Mouse (Mus musculus): ENCODE measurements around the gene Arid1b. TPM values are rescaled to one million over a fixed set of nuclear protein-coding genes. Genes with fewer than 3 reads are reported as not detected.

The Arid1b gene
- polyA plus RNA-seq, 1 experiment from 2014 or later: 12.5 TPM

DNA sequence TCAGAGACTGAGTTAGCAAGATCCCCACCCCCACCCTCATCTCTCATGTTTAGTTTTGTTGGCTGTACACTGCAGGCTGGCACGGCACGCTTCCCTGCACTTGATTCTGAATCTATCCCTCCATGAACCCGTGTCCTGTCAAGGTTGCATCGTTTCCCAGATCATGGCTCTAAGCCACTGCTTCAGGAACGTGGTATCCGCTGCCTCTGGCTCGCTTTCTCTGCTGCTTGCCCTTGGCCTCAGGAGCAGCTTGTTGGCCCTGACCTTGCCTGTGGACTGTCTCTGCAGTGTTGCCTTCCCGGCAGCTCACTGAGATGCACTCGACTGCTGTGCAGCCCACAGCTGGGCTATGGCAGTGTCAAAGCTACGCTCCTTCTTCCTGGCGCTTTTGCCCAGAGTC is 252.6 kb downstream of the Arid1b start:
- no peaks in the 10 kb centered on the region for H3K36me3 ChIP-seq
- no peaks in the 10 kb centered on the region for H3K9me3 ChIP-seq (replicated peaks)
- no peak overlapping the region for H3K4me3 ChIP-seq (replicated peaks)
- 80% methylated on average over 11 of the region's 11 CpGs for WGBS
- H3K9ac ChIP-seq (replicated peaks): no peak overlapping the region
- no peaks in the 10 kb centered on the region for H3K27me3 ChIP-seq (replicated peaks)
- peaks cover 51% of the 10 kb centered on the region for H3K4me1 ChIP-seq
- H3K27ac ChIP-seq (replicated peaks): no peak overlapping the region
- ATAC-seq (ENCODE audit: low FRiP score): no peak
- H3K4me2 ChIP-seq: no peak overlapping the region

DNA sequence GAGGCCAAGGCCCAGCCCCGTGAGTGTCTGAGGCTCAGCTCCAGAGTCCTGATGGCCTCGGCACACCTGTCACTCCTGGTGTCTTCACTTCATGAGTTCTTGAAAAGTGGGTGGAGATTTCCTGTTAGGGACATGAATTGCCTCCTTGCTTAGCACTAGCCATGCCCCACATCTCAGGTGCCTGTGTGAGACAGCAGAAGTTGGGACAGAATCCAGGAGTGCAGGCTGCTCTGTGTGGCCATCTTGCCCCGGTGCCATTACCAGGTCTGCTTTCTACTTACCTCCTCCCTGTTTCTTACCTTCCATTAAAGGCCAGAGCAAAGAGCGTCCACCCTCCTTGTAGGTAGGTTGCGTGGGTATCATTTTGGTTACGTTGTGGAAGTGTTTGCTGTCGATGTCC is 253.1 kb downstream of the Arid1b start:
- Histone ChIP-seq H3K9me3 (replicated peaks) (no peaks in the 10 kb centered on the region), H3K36me3 (no peaks in the 10 kb centered on the region), H3K4me2 (no peak overlapping the region), H3K4me3 (replicated peaks) (no peak overlapping the region), H3K4me1 (peaks cover 51% of the 10 kb centered on the region), H3K27ac (replicated peaks) (no peak overlapping the region), H3K9ac (replicated peaks) (no peak overlapping the region), H3K27me3 (replicated peaks) (no peaks in the 10 kb centered on the region)
- no peak for ATAC-seq (ENCODE audit: low FRiP score)
- 94% methylated on average over 7 of the region's 7 CpGs for WGBS

DNA sequence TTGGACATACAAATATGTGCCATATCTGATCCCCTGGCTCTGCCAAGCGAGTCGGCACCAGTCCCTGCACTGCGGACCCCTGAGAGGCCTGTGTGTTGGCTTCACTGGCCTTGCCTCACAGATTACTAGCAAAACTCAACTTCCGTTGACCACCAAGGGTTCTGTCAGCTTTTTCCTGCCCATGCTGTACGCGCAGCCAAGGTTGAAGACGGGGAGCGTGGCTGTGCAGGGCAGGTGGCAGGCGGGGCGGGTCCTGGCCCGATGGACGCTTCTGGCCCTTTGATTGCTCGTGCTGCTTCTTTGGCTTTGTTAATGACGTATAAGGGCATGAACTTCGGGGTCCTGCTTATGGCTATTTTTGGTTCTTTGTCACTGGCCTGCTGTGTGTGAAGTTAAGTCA is 253.6 kb downstream of the Arid1b start:
- Histone ChIP-seq H3K9ac (replicated peaks) (no peak overlapping the region), H3K4me1 (peaks cover 53% of the 10 kb centered on the region), H3K9me3 (replicated peaks) (no peaks in the 10 kb centered on the region), H3K4me3 (replicated peaks) (no peak overlapping the region), H3K27me3 (replicated peaks) (no peaks in the 10 kb centered on the region), H3K4me2 (no peak overlapping the region), H3K36me3 (no peaks in the 10 kb centered on the region), H3K27ac (replicated peaks) (peak overlapping the region; percentile 78; the same call in 1 of the 2 replicates)
- 94% methylated on average over 15 of the region's 15 CpGs for WGBS
- no peak for ATAC-seq (ENCODE audit: low FRiP score)

DNA sequence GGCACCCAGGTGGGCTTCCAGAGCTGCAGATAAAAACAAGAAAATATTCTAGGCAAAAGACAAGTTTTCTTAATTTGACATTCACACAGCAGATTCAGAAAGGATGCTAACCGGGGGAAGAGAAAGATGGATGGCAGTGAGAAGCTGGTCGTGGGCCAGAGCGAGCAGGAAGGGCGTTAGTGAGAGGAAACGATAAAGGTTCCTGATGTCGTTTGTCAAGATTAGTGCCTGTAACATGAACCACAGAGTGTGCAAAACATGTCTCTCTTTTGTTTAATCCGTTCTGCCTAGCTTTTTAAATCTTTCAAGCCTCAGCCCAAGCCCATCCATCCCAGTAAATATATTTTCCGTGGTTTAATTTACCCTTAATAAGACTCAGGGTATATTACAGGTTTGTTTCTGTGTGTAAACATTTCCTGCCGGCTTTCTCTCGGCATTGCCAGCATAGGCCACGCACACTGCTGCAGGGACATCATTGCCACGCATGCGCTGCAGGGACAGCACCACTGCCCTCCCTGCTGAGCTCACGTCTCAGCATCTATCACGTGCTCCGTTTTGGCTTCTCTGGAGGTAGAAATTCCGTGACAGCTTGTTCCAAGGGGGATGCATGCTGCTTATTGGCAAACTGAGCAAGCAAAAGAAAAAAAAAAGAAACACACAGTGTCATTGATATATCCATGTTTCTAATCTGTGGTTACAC is 255.0 kb downstream of the Arid1b start:
- Histone ChIP-seq H3K36me3 (no peaks in the 10 kb centered on the region), H3K4me3 (replicated peaks) (no peak overlapping the region), H3K4me1 (peaks cover 55% of the 10 kb centered on the region), H3K9me3 (replicated peaks) (no peaks in the 10 kb centered on the region), H3K9ac (replicated peaks) (no peak overlapping the region), H3K27me3 (replicated peaks) (no peaks in the 10 kb centered on the region), H3K4me2 (peak overlapping the region; percentile 26), H3K27ac (replicated peaks) (peak overlapping the region; percentile 78)
- 18% methylated on average over 17 of the region's 17 CpGs for WGBS
- peak; percentile 57; the same call in 1 of the 2 replicates for ATAC-seq (ENCODE audit: low FRiP score)

DNA sequence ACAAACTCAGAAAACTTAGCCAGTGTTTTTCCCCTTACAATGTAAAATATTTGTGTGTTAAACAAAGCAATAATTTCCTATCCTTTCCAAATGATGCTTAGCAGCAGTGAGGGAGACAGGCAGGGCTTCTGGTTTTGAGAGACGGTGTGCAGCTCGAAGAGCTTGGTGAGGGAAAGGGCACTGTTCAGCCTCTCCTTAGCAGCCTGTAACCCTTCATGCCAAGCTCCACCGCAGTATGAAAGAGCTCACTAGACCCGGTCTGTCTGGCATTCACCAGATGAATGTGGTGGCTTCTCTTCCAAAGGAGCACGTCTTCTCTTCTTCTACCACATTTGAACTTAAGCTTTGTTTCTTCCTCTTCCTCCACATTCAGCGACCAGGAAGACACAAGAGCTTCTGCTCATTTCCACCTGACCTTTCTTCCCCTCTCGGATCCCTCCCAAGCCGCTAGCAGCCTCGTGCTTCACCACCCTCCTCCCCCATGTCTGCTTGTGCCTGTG is 255.6 kb downstream of the Arid1b start:
- no peak for ATAC-seq (ENCODE audit: low FRiP score)
- Histone ChIP-seq H3K4me1 (peaks cover 57% of the 10 kb centered on the region), H3K9me3 (replicated peaks) (no peaks in the 10 kb centered on the region), H3K27ac (replicated peaks) (peak overlapping the region; percentile 78), H3K4me2 (no peak overlapping the region), H3K36me3 (no peaks in the 10 kb centered on the region), H3K9ac (replicated peaks) (no peak overlapping the region), H3K27me3 (replicated peaks) (no peaks in the 10 kb centered on the region), H3K4me3 (replicated peaks) (no peak overlapping the region)
- 80% methylated on average over 9 of the region's 9 CpGs for WGBS

DNA sequence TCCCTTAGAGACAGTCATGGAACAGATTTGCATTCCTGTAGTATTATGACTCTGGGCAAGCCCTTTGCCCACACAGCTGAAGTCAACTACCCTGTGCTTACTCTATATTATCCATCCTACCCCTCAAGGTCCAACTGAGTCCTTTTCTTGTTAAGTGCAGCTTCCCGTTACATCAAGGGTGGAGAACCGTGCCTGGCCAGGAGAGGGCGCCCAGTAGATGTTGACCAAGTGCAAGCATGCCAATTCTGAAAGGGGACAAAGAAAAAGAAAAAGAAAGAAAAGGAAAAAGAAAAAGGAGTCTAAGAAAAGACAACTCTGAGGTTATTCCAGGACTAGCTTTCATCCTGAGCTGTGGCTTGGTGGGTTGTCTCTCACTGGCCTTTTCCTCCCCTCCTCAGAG is 258.3 kb downstream of the Arid1b start:
- H3K4me2 ChIP-seq: no peak overlapping the region
- 26% methylated on average over 3 of the region's 3 CpGs for WGBS
- H3K9me3 ChIP-seq (replicated peaks): no peaks in the 10 kb centered on the region
- no peak overlapping the region for H3K9ac ChIP-seq (replicated peaks)
- H3K4me1 ChIP-seq: peaks cover 47% of the 10 kb centered on the region
- no peak overlapping the region for H3K27ac ChIP-seq (replicated peaks)
- H3K4me3 ChIP-seq (replicated peaks): no peak overlapping the region
- no peaks in the 10 kb centered on the region for H3K36me3 ChIP-seq
- no peak for ATAC-seq (ENCODE audit: low FRiP score)
- H3K27me3 ChIP-seq (replicated peaks): no peaks in the 10 kb centered on the region

DNA sequence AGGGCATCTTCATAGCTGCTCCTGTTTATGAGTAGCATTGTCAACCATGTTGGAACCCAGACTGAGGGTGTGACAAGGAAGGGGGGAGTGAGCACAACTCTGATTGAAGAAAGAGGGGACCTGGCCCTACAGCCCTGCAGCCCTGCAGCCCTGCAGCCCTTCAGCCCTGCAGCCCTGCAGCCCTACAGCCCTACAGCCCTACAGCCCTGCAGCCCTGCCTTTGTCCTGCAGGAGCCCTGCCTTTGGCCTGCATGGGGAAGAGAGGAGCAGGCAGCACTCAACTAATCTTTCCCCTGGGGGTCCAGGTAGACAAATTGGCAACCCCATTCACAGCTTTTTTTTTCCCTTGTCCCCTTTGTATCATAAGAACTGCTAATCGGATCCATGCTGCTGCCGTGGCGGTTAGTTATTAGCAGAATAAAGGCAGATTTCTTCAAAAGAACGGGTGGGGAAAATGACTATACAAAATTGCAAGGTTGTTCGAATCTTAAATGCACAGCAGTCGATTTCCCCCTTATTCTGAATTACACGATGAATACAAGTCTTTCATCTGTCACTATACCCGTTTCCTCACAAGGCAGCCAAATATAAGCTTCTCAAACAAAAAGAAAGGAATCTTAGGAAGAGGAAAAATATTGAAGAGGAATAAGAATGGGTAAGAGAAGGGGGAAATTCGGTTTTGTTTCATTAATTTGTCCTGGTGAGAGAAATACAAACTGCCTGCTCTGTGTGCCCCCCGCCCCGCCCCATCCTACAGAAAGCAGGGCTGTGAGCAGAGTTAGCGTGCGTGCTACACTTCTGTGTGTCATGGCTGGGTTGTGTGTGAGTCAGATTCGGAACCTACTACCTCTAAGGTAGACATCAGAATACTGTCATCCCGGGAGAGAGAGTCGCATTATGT is 260.8 kb downstream of the Arid1b start:
- no peak for ATAC-seq (ENCODE audit: low FRiP score)
- H3K4me2 ChIP-seq: no peak overlapping the region
- H3K36me3 ChIP-seq: no peaks in the 10 kb centered on the region
- peaks cover 29% of the 10 kb centered on the region for H3K4me1 ChIP-seq
- H3K9ac ChIP-seq (replicated peaks): no peak overlapping the region
- 60% methylated on average over 16 of the region's 16 CpGs for WGBS
- H3K27ac ChIP-seq (replicated peaks): no peak overlapping the region
- H3K9me3 ChIP-seq (replicated peaks): no peaks in the 10 kb centered on the region
- H3K27me3 ChIP-seq (replicated peaks): no peaks in the 10 kb centered on the region
- H3K4me3 ChIP-seq (replicated peaks): no peak overlapping the region

DNA sequence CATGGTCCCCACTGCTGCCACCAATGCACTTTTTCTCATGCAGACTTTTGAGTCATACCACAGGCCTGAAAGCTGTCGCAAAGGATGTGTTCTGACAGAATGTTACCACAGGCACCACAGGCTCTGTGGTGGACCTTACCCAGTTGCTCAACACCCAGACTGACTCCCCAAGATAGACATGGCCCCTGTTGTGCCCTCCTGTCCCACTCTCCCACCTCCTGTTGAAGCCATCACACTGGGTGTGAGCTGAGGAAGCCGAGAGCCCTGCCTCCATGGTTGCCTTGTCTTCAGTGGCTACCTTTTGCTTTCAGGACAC is 261.4 kb downstream of the Arid1b start:
- H3K4me3 ChIP-seq (replicated peaks): no peak overlapping the region
- no peak overlapping the region for H3K9ac ChIP-seq (replicated peaks)
- peaks cover 26% of the 10 kb centered on the region for H3K4me1 ChIP-seq
- 100% methylated on average over 2 of the region's 2 CpGs for WGBS
- H3K27ac ChIP-seq (replicated peaks): no peak overlapping the region; the same call in 1 of the 2 replicates
- H3K36me3 ChIP-seq: no peaks in the 10 kb centered on the region
- H3K4me2 ChIP-seq: no peak overlapping the region
- H3K9me3 ChIP-seq (replicated peaks): no peaks in the 10 kb centered on the region
- ATAC-seq (ENCODE audit: low FRiP score): no peak
- H3K27me3 ChIP-seq (replicated peaks): no peaks in the 10 kb centered on the region

DNA sequence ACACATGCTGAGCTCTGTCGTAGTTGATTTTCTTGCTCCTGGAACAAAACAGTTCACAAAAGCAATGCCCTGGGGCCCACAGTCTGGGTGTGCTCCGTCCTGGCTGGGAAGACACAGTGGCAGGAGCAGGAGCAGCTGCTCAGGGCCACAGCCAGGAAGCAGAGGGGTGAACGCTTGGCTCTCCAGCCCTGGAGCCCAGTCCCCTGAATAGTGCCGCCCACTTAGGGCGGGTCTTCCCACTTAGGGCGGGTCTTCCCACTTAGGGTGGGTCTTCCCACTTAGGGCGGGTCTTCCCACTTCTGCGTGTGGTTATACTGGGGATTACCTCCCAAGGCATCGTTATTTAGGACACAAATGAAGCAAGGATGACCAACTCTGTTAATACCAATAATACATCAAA is 264.8 kb downstream of the Arid1b start:
- no peak for ATAC-seq (ENCODE audit: low FRiP score)
- Histone ChIP-seq H3K4me2 (no peak overlapping the region), H3K9ac (replicated peaks) (no peak overlapping the region), H3K36me3 (no peaks in the 10 kb centered on the region), H3K4me3 (replicated peaks) (no peak overlapping the region), H3K27ac (replicated peaks) (no peak overlapping the region), H3K9me3 (replicated peaks) (no peaks in the 10 kb centered on the region), H3K27me3 (replicated peaks) (no peaks in the 10 kb centered on the region), H3K4me1 (peaks cover 36% of the 10 kb centered on the region)
- 67% methylated on average over 9 of the region's 9 CpGs for WGBS

DNA sequence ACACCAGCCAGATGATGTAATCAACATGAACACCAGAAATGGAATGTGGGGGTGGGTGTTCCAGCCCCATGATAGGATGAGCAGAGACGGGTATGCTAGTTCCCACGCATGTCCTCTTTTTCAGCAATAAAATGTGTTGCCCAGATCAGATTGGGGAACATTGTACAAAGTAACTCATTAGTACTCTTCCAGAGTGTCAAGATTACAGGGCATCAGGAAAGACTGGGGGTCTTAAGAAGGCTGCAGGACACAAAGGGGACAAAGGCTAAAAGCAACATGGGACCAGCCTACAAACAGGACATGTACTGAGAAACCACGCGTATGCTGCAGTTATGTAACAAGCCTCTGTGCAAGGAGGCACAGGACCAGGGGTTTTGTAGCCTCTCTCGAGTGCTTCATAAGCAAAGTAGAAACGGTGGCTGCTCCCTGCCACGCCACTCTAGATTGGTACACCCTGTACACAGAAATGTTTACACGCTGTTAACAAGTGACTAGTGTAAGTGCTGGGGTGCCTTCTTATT is 267.1 kb downstream of the Arid1b start:
- 72% methylated on average over 8 of the region's 8 CpGs for WGBS
- no peak for ATAC-seq (ENCODE audit: low FRiP score)

DNA sequence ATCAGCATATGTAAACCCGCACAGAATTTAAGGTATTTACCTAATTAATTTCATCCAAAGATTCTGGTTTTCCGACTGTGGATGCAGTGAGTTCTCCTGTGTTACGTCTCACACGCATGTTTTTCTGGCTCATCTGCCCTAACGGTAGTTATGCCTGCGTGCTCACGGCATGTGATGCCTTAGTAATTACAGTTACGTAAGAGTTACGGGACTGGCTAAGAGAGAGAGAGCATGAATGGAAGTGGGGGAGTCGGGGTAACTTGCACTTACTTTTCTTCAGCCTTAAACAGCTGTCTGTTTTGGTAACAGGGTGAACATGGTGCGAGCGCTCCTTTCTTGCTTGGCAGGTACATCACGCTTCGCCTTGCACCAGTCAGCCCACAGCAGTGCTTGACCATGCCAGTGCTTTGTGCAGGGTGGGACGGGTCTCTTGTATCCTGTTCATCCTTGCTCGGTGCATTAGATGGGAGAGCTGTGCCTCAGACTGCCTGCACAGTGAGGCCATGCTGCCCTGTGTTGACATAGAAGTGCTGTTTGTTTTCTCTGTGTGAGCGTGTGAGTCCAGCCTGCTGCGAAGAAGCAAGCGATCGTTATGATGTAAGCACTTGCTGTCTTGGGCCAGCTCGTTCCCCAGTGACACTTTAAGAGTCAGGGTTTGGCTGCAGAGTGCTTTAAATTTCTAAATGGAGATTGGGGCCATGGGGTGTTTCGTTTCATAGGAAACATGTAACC is 267.9 kb downstream of the Arid1b start:
- Histone ChIP-seq H3K36me3 (peaks cover 3% of the 10 kb centered on the region; the same call in 1 of the 2 replicates), H3K4me3 (replicated peaks) (no peak overlapping the region), H3K9ac (replicated peaks) (no peak overlapping the region), H3K9me3 (replicated peaks) (no peaks in the 10 kb centered on the region), H3K4me2 (no peak overlapping the region), H3K27me3 (replicated peaks) (no peaks in the 10 kb centered on the region), H3K27ac (replicated peaks) (no peak overlapping the region; the same call in 1 of the 2 replicates), H3K4me1 (peaks cover 30% of the 10 kb centered on the region)
- WGBS: 50% methylated on average over 22 of the region's 22 CpGs
- 0 out of 2 replicates have a peak, but pooled peaks have one; percentile 18 for ATAC-seq (ENCODE audit: low FRiP score)

More for the DNA sequence above, 267.1 kb downstream of the Arid1b start:
- Histone ChIP-seq H3K4me3 (replicated peaks) (no peak overlapping the region), H3K9ac (replicated peaks) (no peak overlapping the region), H3K9me3 (replicated peaks) (no peaks in the 10 kb centered on the region), H3K27me3 (replicated peaks) (no peaks in the 10 kb centered on the region), H3K36me3 (peaks cover 3% of the 10 kb centered on the region; the same call in 1 of the 2 replicates), H3K27ac (replicated peaks) (no peak overlapping the region), H3K4me1 (peaks cover 27% of the 10 kb centered on the region), H3K4me2 (no peak overlapping the region)

All from neural tube, embryonic 15.5 days (tissue).